Mouse (Mus musculus) heart, embryonic 11.5 days (tissue): ENCODE results near the gene Hcn1. TPM values are rescaled to one million over a fixed set of nuclear protein-coding genes. Genes with fewer than 3 reads are reported as not detected.

Experiments used
- ATAC-seq: fragments of 200-750 bp; cut with Nextera tagmentation; replicated peaks from 2 replicates; pipeline ENCODE4 v1.8.0; 2017; ENCODE audit warnings: moderate library complexity; ENCODE audit not compliant: insufficient number of reproducible peaks, low FRiP score, low TSS enrichment
- H3K27ac ChIP-seq: fragments of 300-500 bp; sonication (generic); 2 replicates; pipeline ENCODE4 v1.5.1; 2014; ENCODE audit warnings: mild to moderate bottlenecking, low read depth, low read length
- H3K27me3 ChIP-seq: fragments of 300-500 bp; sonication (generic); 2 replicates; pipeline ENCODE4 v1.6.1; 2014; ENCODE audit warnings: mild to moderate bottlenecking, low read length, mixed read lengths; ENCODE audit not compliant: control insufficient read depth, insufficient read depth
- H3K36me3 ChIP-seq: fragments of 300-500 bp; sonication (generic); 2 replicates; pipeline ENCODE4 v1.6.1; 2014; ENCODE audit warnings: mild to moderate bottlenecking, low read length, moderate library complexity, mixed read lengths; ENCODE audit not compliant: control insufficient read depth, insufficient read depth
- H3K4me1 ChIP-seq: fragments of 300-500 bp; sonication (generic); 2 replicates; pipeline ENCODE4 v1.6.1; 2014; ENCODE audit warnings: low read length; ENCODE audit not compliant: control insufficient read depth, insufficient read depth
- H3K4me2 ChIP-seq: fragments of 300-500 bp; sonication (generic); 2 replicates; pipeline ENCODE4 v1.6.1; 2014; ENCODE audit warnings: mild to moderate bottlenecking, moderate library complexity
- H3K4me3 ChIP-seq: fragments of 300-500 bp; sonication (generic); 2 replicates; pipeline ENCODE4 v1.5.1; 2014; ENCODE audit warnings: low read depth, low read length
- H3K9ac ChIP-seq: fragments of 300-500 bp; sonication (generic); 2 replicates; pipeline ENCODE4 v1.6.1; 2014; ENCODE audit warnings: mild to moderate bottlenecking, low read depth, low read length, moderate library complexity
- H3K9me3 ChIP-seq: fragments of 300-500 bp; sonication (generic); replicated peaks from 2 replicates; pipeline ENCODE4 v1.6.1; 2016; ENCODE audit warnings: low read length; ENCODE audit not compliant: control insufficient read depth
- WGBS: fragments of 180-500 bp; shearing (Covaris S2); extraction: QIAGEN DNeasy Blood & Tissue Kit; methylation state at CpG from one replicate; pipeline ENCODE4 v1.1.7; 2014; ENCODE audit not compliant: insufficient replicate concordance; 5-methylcytosine and 5-hydroxymethylcytosine counted together
- polyA plus RNA-seq: library from polyadenylated mRNA; unstranded; fragments of >200 nt; fragmentation: Nextera tagmentation; extraction: Ambion mirVana; gene quantifications from 2 replicates; pipeline ENCODE4 v1.2.1, GENCODE M21; 2014

Gene Hcn1
- polyA plus RNA-seq, 1 experiment from 2014 or later, result 0.24 TPM

GRCm38 (mm10) chr13:117710811-117711210 is 108.7 kb downstream of the Hcn1 start:
- Histone ChIP-seq H3K27ac (no peak overlapping the region), H3K27me3 (no peaks in the 10 kb centered on the region), H3K4me3 (no peak overlapping the region), H3K9ac (no peak overlapping the region), H3K4me2 (no peak overlapping the region), H3K9me3 (no peaks in the 10 kb centered on the region), H3K36me3 (no peaks in the 10 kb centered on the region), H3K4me1 (peaks cover 6% of the 10 kb centered on the region)
- ATAC-seq, result no peak

GRCm38 (mm10) chr13:117722090-117722489 is 120.0 kb downstream of the Hcn1 start:
- Histone ChIP-seq H3K36me3 (no peaks in the 10 kb centered on the region), H3K4me1 (no peaks in the 10 kb centered on the region), H3K27me3 (no peaks in the 10 kb centered on the region), H3K9me3 (no peaks in the 10 kb centered on the region), H3K27ac (no peak overlapping the region), H3K4me3 (no peak overlapping the region), H3K9ac (no peak overlapping the region), H3K4me2 (no peak overlapping the region)
- WGBS, result 59% methylated on average over 4 of the region's 4 CpGs
- ATAC-seq, result no peak

DNA sequence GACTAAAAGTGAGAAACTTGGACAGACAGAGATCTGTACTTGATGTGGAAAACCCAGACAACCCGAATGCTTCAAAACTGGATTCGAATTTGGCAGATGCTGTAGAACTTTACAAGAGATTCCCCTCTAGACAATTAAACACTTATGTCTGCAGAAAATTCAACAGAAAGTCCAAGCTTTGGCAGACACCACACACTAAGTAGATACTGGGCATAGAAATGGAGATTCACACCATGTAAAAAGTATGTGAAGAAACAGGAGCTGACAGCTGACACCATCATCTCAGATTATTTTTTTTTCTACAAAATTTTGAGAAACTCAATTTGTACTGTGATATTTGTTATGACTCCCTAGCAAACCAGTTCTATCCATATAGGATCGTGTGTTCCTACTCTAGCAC is 122.0 kb downstream of the Hcn1 start:
- H3K9ac ChIP-seq, result no peak overlapping the region
- no peak overlapping the region for H3K4me2 ChIP-seq
- ATAC-seq, result no peak
- no peak overlapping the region for H3K4me3 ChIP-seq
- H3K27me3 ChIP-seq, result no peaks in the 10 kb centered on the region
- H3K27ac ChIP-seq, result no peak overlapping the region
- H3K4me1 ChIP-seq, result no peaks in the 10 kb centered on the region
- no peaks in the 10 kb centered on the region for H3K9me3 ChIP-seq
- 77% methylated on average over 3 of the region's 3 CpGs for WGBS
- no peaks in the 10 kb centered on the region for H3K36me3 ChIP-seq

GRCm38 (mm10) chr13:117728393-117728792 is 126.3 kb downstream of the Hcn1 start:
- Histone ChIP-seq H3K4me2 (no peak overlapping the region), H3K4me3 (no peak overlapping the region), H3K9me3 (no peaks in the 10 kb centered on the region), H3K27ac (no peak overlapping the region), H3K36me3 (no peaks in the 10 kb centered on the region), H3K9ac (no peak overlapping the region), H3K27me3 (no peaks in the 10 kb centered on the region), H3K4me1 (no peaks in the 10 kb centered on the region)
- whole genome bisulfite sequencing, result 81% methylated on average over 2 of the region's 2 CpGs
- no peak for ATAC-seq

DNA sequence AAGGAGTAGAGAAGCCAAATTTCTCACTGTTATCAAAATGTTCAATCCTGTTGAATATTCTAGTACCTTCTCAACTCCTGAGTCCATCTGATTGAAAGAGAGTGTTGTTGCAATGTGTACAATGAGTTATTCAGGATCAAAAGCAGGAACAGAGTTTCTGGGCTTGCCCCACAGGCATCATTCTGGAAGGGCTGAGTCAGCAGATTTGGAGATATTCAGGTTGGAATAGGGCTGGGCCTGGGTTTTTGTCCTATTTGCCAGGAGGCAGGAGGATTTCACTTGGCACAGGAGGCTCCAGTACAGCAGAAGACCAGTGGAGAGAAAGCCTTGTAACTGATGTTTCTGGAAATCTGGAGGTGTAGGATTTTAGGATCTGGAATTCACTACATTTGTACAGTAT is 130.6 kb downstream of the Hcn1 start:
- Histone ChIP-seq H3K4me2 (no peak overlapping the region), H3K4me3 (no peak overlapping the region), H3K4me1 (no peaks in the 10 kb centered on the region), H3K36me3 (no peaks in the 10 kb centered on the region), H3K27me3 (no peaks in the 10 kb centered on the region), H3K9ac (no peak overlapping the region), H3K9me3 (no peaks in the 10 kb centered on the region), H3K27ac (no peak overlapping the region)
- ATAC-seq, result no peak

DNA sequence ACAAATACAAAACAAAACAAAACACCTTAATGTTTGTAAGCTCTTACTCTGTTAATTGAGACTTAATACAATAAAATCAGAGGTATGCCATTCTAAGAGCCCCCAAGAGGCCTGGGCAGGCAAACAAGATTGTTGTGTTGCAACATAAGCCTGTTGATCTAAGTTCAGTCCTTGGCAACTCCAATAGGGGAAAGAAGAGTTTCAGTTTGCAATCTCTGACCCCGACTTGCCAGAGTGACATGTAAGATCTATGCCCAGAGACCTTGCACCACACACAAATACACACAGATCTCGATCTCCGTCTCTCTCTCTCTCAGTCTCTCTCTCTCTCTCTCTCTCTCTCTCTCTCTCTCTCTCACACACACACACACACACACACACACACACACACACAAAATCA is 142.3 kb downstream of the Hcn1 start:
- no peak overlapping the region for H3K4me3 ChIP-seq

DNA sequence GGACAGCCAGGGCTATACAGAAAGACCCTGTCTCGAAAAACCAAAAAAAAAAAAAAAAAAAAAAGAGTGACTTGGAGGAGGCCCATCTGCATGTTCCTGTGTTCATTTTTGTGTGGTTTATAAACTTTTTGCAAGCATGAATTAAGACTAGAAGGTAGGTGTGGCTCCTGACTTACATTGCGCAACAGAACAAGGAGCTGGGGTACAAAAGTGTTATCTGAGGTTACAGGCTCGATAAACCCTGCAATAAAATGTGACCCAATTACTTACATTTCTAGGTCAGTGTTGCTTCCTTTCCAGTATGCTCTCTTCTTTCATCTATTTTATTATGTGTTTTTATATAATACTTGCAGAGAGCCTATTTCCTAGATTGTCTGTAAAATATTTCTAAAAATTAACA is 143.1 kb downstream of the Hcn1 start:
- ATAC-seq, result no peak
- H3K27me3 ChIP-seq, result no peaks in the 10 kb centered on the region
- no peaks in the 10 kb centered on the region for H3K4me1 ChIP-seq
- no peaks in the 10 kb centered on the region for H3K9me3 ChIP-seq
- no peak overlapping the region for H3K4me3 ChIP-seq
- 73% methylated on average over 3 of the region's 3 CpGs for WGBS
- no peak overlapping the region for H3K4me2 ChIP-seq
- H3K27ac ChIP-seq, result no peak overlapping the region
- no peaks in the 10 kb centered on the region for H3K36me3 ChIP-seq
- H3K9ac ChIP-seq, result no peak overlapping the region

More for the DNA sequence above, 142.3 kb downstream of the Hcn1 start:
- Histone ChIP-seq H3K4me1 (no peaks in the 10 kb centered on the region), H3K36me3 (no peaks in the 10 kb centered on the region), H3K4me2 (no peak overlapping the region), H3K27ac (no peak overlapping the region), H3K9me3 (no peaks in the 10 kb centered on the region), H3K27me3 (no peaks in the 10 kb centered on the region), H3K9ac (no peak overlapping the region)
- WGBS, result 81% methylated on average over 3 of the region's 3 CpGs
- no peak for ATAC-seq

GRCm38 (mm10) chr13:117765487-117765886 is 163.4 kb downstream of the Hcn1 start:
- no peak overlapping the region for H3K9ac ChIP-seq
- H3K27me3 ChIP-seq, result no peaks in the 10 kb centered on the region
- H3K9me3 ChIP-seq, result no peaks in the 10 kb centered on the region
- H3K4me3 ChIP-seq, result no peak overlapping the region
- ATAC-seq, result no peak
- 74% methylated on average over 6 of the region's 6 CpGs for WGBS
- H3K4me2 ChIP-seq, result no peak overlapping the region
- no peaks in the 10 kb centered on the region for H3K36me3 ChIP-seq
- no peak overlapping the region for H3K27ac ChIP-seq
- H3K4me1 ChIP-seq, result no peaks in the 10 kb centered on the region

GRCm38 (mm10) chr13:117785376-117785775 is 183.3 kb downstream of the Hcn1 start:
- no peak for ATAC-seq
- H3K4me1 ChIP-seq, result no peaks in the 10 kb centered on the region
- 87% methylated on average over 2 of the region's 2 CpGs for WGBS

More at GRCm38 (mm10) chr13:117785376-117785775, 183.3 kb downstream of the Hcn1 start:
- Histone ChIP-seq H3K4me3 (no peak overlapping the region), H3K27ac (no peak overlapping the region), H3K9me3 (no peaks in the 10 kb centered on the region), H3K36me3 (no peaks in the 10 kb centered on the region), H3K9ac (no peak overlapping the region), H3K4me2 (no peak overlapping the region), H3K27me3 (no peaks in the 10 kb centered on the region)
